Mouse (Mus musculus): Measurements from ENCODE around the gene Olfr1094.

The Olfr1094 gene

DNA sequence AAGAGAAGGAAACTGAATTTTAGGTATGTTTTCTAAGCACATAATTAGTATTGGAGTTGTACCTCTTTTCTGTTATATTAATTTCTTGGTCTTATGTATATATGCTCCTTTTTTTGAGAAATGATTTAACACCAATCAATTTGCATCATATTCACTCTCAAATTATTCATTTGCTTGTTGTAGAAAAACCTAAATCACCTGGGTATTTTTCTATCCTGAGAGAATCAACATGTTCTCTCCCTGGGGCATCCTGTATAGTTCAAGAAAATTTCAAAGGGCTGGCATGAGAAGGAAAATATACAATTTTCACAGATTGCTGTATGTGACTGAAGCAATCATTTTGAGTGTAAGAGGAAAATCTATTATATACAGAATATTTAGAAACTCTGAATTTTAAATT lies at the start of gene Olfr1094:
TSS of gene Olfr1094 (plus strand) at position 301 of the 400 bp plus-strand sequence.
- DNase-seq (ENCODE audit: low spot score) = no peak

DNA sequence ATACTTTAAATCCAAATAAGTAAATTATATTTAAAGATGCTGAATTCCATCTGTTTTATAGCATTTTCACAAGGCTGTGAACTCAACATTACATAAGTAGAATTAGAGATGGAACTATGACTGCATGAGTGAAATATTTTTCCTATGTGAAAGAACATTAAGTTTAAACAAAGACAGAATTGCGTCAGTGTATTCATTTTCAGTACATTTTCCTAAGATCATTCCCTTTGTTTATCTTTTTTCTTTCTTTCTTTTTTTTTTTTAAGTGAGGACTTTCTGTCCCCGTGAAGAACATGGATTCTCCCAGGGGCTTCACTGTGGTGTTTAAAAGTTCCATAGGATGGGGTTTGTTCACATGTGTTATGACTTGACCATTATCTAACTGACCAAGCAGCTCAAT lies 42.3 kb upstream of the Olfr1094 start, which contains the start of gene Olfr1093:
TSS of gene Olfr1093 (plus strand) at position 301 of the 400 bp plus-strand sequence.
- DNase-seq (ENCODE audit: low spot score) = no peak

DNA sequence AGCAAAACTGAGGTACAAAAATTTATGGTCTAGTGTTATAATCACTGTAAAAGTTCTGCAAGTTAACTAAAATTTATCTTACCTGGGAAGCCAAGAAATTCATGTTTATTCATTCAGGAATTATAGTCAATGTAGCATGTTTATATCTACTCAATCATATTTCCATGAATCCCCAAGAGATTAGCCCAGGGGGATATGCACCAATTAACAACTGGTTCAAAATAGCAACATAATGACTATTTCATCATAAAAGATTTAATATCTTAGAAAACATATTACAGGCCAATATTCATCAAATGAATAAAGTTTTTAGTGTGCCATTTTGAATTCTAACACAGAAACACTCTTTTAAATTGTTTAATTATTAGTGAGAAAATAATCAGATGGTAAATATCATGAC lies 14.5 kb upstream of the Olfr1094 start, which contains the start of gene Olfr141:
TSS of gene Olfr141 (minus strand) at position 101 of the 400 bp plus-strand sequence.
- DNase-seq (ENCODE audit: low spot score) = no peak

DNA sequence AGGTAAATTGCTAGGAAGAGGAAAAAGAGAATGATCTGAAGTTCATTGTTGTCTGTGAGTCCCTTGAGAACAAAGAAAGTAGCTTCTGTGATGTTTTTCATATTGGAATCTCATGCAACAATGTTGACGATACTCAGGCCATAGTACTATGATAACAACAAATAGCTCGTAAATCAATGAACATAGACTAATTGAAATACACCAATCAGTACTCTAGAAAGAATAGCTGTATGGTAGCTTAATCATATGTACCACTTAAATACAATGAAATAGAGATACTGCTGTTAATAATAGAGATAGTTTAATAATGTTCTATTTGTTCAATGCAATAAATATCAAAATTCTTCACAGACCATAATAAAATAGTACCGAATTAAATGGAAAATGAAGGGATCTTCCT lies 27.1 kb downstream of the Olfr1094 start, which contains the start of gene Olfr1095:
TSS of gene Olfr1095 (minus strand) at position 101 of the 400 bp plus-strand sequence.
- no peak for DNase-seq (ENCODE audit: low spot score)

DNA sequence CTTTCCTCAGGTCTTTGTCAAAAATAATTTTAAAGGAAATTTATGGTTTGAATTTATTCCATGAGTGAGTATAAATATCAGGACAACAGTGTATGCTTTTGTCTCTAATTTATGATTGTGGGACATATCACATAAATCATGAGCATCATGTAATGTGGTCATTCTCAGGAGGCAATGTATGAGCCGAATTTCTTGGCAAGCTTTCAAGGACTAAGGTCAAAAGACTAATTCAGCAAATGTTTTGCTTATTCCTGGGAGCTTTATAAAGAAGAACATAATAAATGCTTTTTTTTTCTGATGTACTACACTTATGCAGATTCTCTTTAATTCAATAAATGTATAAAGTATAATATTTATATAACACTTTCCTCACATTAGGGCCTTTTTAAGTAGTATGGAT lies 50.2 kb downstream of the Olfr1094 start, which contains the start of gene Gm13723:
TSS of gene Gm13723 (minus strand) at position 101 of the 400 bp plus-strand sequence.
- DNase-seq (ENCODE audit: low spot score) = no peak

All from lung, postnatal 25 days (tissue).